Mouse (Mus musculus) brown adipose tissue, adult 24 weeks (tissue): ENCODE results near the gene Srgap1. TPM values are rescaled to one million over a fixed set of nuclear protein-coding genes. Genes with fewer than 3 reads are reported as not detected.
A peak's percentile ranks its signal among the peaks of the same experiment; 100 is the strongest.

ENCODE experiments used
- H3K27ac ChIP-seq: fragments of 200-500 bp; replicated peaks from 2 replicates; pipeline ENCODE4 v1.5.1; 2012; ENCODE audit warnings: low read depth, mild to moderate bottlenecking, low read length
- H3K4me1 ChIP-seq: fragments of 200-500 bp; 2 replicates; pipeline ENCODE4 v1.6.1; 2012; ENCODE audit warnings: low read length, mixed read lengths; ENCODE audit not compliant: control insufficient read depth, insufficient read depth, insufficient read length
- H3K4me3 ChIP-seq: fragments of 200-500 bp; 2 replicates; pipeline ENCODE4 v1.5.1; 2012; ENCODE audit warnings: low read depth, mild to moderate bottlenecking, low read length, moderate library complexity; ENCODE audit not compliant: insufficient read depth
- polyA plus RNA-seq: library from polyadenylated mRNA; stranded (reverse); fragments of >200 nt; gene quantifications from 2 replicates; pipeline ENCODE4 v1.2.4, GENCODE M21; 2012; ENCODE audit not compliant: missing spikeins, insufficient read depth, insufficient read length

Srgap1 gene
- polyA plus RNA-seq, 1 experiment, result 1.2 TPM

- no peak overlapping the region for H3K4me3 ChIP-seq
- H3K27ac ChIP-seq, result no peak overlapping the region
- H3K4me1 ChIP-seq, result no peaks in the 10 kb centered on the region
These were observed 13.8 kb downstream of the Srgap1 start for GRCm38 (mm10) chr10:122033271-122033670.

- H3K27ac ChIP-seq, result no peak overlapping the region
These were observed 16.7 kb downstream of the Srgap1 start for GRCm38 (mm10) chr10:122030420-122030819.

GRCm38 (mm10) chr10:122029738-122030137, 17.4 kb downstream of the Srgap1 start:
- Histone ChIP-seq H3K4me1 (no peaks in the 10 kb centered on the region), H3K4me3 (peak overlapping the region; percentile 44; the same call in 1 of the 2 replicates), H3K27ac (no peak overlapping the region)

More at GRCm38 (mm10) chr10:122030420-122030819, 16.7 kb downstream of the Srgap1 start:
- H3K4me1 ChIP-seq, result no peaks in the 10 kb centered on the region
- H3K4me3 ChIP-seq, result no peak overlapping the region

- H3K4me3 ChIP-seq, result no peak overlapping the region
- no peaks in the 10 kb centered on the region for H3K4me1 ChIP-seq
- H3K27ac ChIP-seq, result no peak overlapping the region
These were observed 21.9 kb downstream of the Srgap1 start for GRCm38 (mm10) chr10:122025198-122025597.

DNA sequence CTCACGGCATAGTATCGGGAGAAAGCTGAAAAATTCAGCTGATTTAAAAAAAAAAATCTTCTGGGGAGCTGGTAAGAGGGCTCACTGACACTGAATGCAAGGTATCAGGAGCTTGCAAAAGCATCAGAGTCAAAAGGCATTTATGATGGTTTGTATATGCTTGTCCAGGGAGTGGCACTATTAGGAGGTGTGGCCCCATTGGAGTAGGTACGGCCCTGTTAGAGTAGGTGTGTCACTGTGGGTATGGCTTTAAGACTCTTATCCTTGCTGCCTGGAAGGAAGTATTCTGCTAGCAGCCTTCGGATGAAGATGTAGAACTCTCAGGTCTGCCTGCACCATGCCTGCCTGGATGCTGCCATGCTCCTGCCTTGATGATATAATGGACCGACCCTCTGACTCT, 26.2 kb downstream of the Srgap1 start:
- H3K27ac ChIP-seq, result no peak overlapping the region
- H3K4me3 ChIP-seq, result no peak overlapping the region
- H3K4me1 ChIP-seq, result peaks cover 11% of the 10 kb centered on the region

GRCm38 (mm10) chr10:122020255-122020654, 26.9 kb downstream of the Srgap1 start:
- Histone ChIP-seq H3K27ac (no peak overlapping the region), H3K4me3 (no peak overlapping the region), H3K4me1 (peaks cover 11% of the 10 kb centered on the region)

- peaks cover 11% of the 10 kb centered on the region for H3K4me1 ChIP-seq
- H3K4me3 ChIP-seq, result no peak overlapping the region
- no peak overlapping the region for H3K27ac ChIP-seq
These were observed 28.5 kb downstream of the Srgap1 start for GRCm38 (mm10) chr10:122018594-122019048.

GRCm38 (mm10) chr10:122017743-122018142, 29.4 kb downstream of the Srgap1 start:
- Histone ChIP-seq H3K4me1 (peaks cover 11% of the 10 kb centered on the region), H3K27ac (no peak overlapping the region), H3K4me3 (no peak overlapping the region)

DNA sequence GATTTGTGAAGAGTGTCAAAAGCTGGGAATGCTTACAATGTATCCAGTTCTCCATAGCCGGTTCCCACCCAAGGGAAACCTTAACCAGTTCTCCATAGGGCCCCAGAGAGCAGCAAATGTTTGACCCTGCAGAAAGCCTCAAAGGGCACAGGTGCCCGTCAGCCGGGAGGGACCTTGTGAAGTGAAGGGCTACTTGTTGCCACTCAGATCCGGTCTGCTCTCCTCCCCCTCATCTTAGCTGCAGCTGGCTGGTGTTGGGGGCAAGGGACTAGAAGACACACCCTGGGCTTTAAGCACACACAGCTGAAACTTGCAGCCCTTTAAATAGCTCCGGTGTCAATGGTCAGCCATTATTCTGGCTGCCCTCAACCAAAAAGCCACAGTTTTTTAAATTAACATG, 30.1 kb downstream of the Srgap1 start:
- peaks cover 11% of the 10 kb centered on the region for H3K4me1 ChIP-seq
- no peak overlapping the region for H3K27ac ChIP-seq
- H3K4me3 ChIP-seq, result no peak overlapping the region

GRCm38 (mm10) chr10:122016631-122017030, 30.5 kb downstream of the Srgap1 start:
- H3K27ac ChIP-seq, result no peak overlapping the region
- H3K4me1 ChIP-seq, result peaks cover 11% of the 10 kb centered on the region
- H3K4me3 ChIP-seq, result no peak overlapping the region

DNA sequence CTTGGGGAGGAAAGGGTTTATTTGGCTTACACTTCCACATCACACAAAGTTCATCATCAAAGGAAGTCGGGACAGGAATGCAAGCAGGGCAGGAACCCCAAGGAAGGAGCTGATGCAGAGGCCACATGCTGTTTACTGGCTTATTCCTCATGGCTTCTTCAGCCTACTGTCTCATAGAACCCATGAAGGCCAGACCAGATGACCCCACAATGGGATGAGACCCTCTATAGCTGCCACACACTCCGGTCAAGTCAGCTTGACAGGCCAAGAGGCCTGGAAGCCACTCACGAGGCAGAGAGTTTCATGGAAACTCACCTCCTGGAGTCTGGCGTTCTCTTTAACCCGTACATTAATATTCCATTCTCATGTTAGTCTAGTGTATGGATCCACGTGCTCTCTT, 34.8 kb downstream of the Srgap1 start:
- Histone ChIP-seq H3K4me1 (peaks cover 13% of the 10 kb centered on the region; the same call in 1 of the 2 replicates), H3K27ac (no peak overlapping the region)

DNA sequence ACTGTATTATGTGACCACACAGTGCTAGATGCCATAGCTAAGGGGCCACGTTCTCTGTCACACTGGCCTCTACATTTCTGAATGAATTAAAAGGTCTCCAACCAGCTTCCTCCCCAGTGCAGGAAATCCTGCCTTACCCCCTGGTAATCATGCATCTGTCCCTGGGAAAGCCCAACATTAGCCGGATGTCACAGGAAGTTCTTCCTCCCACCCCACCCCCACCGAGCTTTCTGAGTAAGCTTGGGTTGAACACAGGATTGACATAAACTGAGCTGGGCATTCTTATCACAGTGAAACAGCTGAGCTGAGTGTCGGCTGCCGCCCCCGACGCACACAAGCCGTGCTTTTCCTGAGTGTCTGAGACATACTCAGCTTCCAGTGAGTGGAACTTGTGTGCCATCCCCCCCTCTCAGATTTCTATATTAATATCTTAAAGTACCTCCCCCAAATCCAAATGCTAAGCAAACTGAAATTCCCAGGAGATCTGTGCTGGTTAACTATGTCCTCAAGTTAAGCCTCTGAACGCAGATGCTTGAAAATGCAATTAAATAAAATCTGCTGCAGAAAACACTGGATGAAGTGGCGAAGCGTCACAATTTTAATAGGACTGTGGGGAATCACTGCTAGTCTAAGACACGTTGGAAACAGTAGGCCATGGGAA, 38.3 kb downstream of the Srgap1 start:
- Histone ChIP-seq H3K4me3 (peak overlapping the region; percentile 0; the same call in 1 of the 2 replicates), H3K4me1 (peaks cover 19% of the 10 kb centered on the region; the same call in 1 of the 2 replicates), H3K27ac (peak overlapping the region; percentile 64)

More for the DNA sequence above, 34.8 kb downstream of the Srgap1 start:
- no peak overlapping the region for H3K4me3 ChIP-seq

DNA sequence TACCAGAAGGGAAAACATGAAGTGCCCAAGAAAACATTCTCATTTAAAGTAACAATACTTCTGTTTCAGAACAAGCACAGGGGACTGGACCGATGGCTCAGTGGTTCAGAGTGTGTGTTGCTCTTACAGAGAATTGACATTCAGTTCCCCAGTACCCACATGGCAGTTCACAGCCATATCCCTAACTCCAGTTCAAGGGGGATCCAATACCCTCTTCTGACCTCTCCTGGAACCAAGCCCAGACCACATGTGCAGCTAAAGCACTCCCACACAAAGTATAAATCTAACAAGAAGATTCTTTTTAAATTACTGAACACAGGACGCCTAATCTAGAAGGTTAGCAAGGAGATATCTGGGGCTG, 38.8 kb downstream of the Srgap1 start:
- Histone ChIP-seq H3K27ac (peak overlapping the region; percentile 64), H3K4me1 (peaks cover 19% of the 10 kb centered on the region; the same call in 1 of the 2 replicates), H3K4me3 (no peak overlapping the region)

- Histone ChIP-seq H3K4me1 (peaks cover 19% of the 10 kb centered on the region; the same call in 1 of the 2 replicates), H3K4me3 (no peak overlapping the region), H3K27ac (no peak overlapping the region)
These were observed 40.5 kb downstream of the Srgap1 start for GRCm38 (mm10) chr10:122006606-122007005.

DNA sequence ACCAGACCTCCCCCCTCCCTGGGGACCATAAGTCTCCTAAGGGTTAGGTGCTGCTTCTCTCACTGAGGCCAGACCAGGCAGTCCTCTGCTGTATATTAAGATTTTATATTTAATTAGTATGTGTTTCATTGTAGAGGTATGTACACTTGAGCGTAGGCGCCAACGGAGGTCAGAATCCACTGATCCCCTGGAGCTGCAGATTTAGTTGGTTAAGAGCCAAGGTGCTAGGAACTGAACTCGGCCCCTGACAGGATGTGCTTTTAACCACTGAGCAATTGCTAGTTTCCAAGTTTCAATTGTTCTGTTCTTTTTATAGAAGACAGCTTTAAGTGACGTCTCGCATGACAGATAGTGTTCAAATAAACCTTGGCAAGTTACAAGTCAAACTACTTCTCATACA, 41.0 kb downstream of the Srgap1 start:
- peaks cover 19% of the 10 kb centered on the region; the same call in 1 of the 2 replicates for H3K4me1 ChIP-seq
- no peak overlapping the region for H3K4me3 ChIP-seq
- no peak overlapping the region for H3K27ac ChIP-seq

- H3K27ac ChIP-seq, result no peak overlapping the region
- H3K4me3 ChIP-seq, result no peak overlapping the region
- peaks cover 19% of the 10 kb centered on the region; the same call in 1 of the 2 replicates for H3K4me1 ChIP-seq
These were observed 41.6 kb downstream of the Srgap1 start for GRCm38 (mm10) chr10:122005560-122005959.
